Mouse (Mus musculus): ENCODE data around the gene Mical3.

DNA sequence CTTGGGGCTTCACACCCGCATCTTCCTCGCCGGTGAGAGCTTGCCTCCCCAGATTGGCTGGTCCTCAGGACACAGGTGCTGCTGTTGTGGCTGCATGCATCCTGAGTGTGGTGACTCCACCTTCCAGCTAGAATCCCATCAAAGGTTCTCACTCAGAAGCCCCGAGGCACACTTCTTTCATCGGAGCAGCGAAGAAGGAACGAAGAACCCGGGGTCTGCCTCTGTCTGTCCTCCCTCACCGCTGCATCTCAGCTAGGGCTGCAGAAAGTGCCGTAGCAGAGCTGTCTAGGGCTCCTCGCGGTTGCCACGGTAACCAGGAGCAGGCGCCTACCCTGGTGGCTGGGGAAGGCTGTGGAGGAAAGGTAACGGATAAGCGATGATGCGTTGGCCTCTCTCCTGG is at the start of gene Mical3:
- no peak for TF ChIP-seq CTCF (IDR thresholded peaks at IDR 0.05; ENCODE audit: borderline replicate concordance, control insufficient read depth, extremely low read depth, insufficient read depth, low read length, poor library complexity)
- no peak for TF ChIP-seq POLR2A (IDR thresholded peaks at IDR 0.05; ENCODE audit: control insufficient read depth, extremely low read depth, insufficient read depth, low read length, poor library complexity)

Data from thymus, adult 2 months (tissue).